Mouse (Mus musculus) neural tube, embryonic 12.5 days (tissue): ENCODE measurements around the gene Fbln5. TPM values are rescaled to one million over a fixed set of nuclear protein-coding genes. Genes with fewer than 3 reads are reported as not detected.
A peak's percentile ranks its signal among the peaks of the same experiment; 100 is the strongest.

Source experiments
- ATAC-seq: fragments of 200-750 bp; cut with Nextera tagmentation; 2 replicates; pipeline ENCODE4 v1.8.0; 2017; ENCODE audit warnings: low read depth, mild to moderate bottlenecking, moderate TSS enrichment, moderate library complexity; ENCODE audit not compliant: low FRiP score
- H3K27ac ChIP-seq: fragments of 300-500 bp; sonication (generic); 2 replicates; pipeline ENCODE4 v1.5.1; 2016
- H3K27me3 ChIP-seq: fragments of 300-500 bp; sonication (generic); replicated peaks from 2 replicates; pipeline ENCODE4 v1.6.1; 2016; ENCODE audit warnings: mild to moderate bottlenecking
- H3K36me3 ChIP-seq: fragments of 300-500 bp; sonication (generic); 2 replicates; pipeline ENCODE4 v1.6.1; 2016; ENCODE audit warnings: mild to moderate bottlenecking
- H3K4me1 ChIP-seq: fragments of 300-500 bp; sonication (generic); 2 replicates; pipeline ENCODE4 v1.6.1; 2016
- H3K4me2 ChIP-seq: fragments of 300-500 bp; sonication (generic); replicated peaks from 2 replicates; pipeline ENCODE4 v1.6.1; 2016; ENCODE audit warnings: mild to moderate bottlenecking
- H3K4me3 ChIP-seq: fragments of 300-500 bp; sonication (generic); 2 replicates; pipeline ENCODE4 v1.5.1; 2016
- H3K9ac ChIP-seq: fragments of 300-500 bp; sonication (generic); 2 replicates; pipeline ENCODE4 v1.6.1; 2016; ENCODE audit warnings: mild to moderate bottlenecking
- H3K9me3 ChIP-seq: fragments of 300-500 bp; sonication (generic); 2 replicates; pipeline ENCODE4 v1.6.1; 2016; ENCODE audit warnings: mild to moderate bottlenecking
- WGBS: fragments of 180-500 bp; shearing (Covaris S2); methylation state at CpG from one replicate; pipeline ENCODE4 v1.1.7; 2016; 5-methylcytosine and 5-hydroxymethylcytosine counted together
- polyA plus RNA-seq: library from polyadenylated mRNA; unstranded; fragments of >200 nt; fragmentation: Nextera tagmentation; extraction: Ambion mirVana; gene quantifications from 2 replicates; pipeline ENCODE4 v1.2.1, GENCODE M21; 2016

Fbln5 gene
- polyA plus RNA-seq = 5.3 and 6.0 TPM in 2 replicates

DNA sequence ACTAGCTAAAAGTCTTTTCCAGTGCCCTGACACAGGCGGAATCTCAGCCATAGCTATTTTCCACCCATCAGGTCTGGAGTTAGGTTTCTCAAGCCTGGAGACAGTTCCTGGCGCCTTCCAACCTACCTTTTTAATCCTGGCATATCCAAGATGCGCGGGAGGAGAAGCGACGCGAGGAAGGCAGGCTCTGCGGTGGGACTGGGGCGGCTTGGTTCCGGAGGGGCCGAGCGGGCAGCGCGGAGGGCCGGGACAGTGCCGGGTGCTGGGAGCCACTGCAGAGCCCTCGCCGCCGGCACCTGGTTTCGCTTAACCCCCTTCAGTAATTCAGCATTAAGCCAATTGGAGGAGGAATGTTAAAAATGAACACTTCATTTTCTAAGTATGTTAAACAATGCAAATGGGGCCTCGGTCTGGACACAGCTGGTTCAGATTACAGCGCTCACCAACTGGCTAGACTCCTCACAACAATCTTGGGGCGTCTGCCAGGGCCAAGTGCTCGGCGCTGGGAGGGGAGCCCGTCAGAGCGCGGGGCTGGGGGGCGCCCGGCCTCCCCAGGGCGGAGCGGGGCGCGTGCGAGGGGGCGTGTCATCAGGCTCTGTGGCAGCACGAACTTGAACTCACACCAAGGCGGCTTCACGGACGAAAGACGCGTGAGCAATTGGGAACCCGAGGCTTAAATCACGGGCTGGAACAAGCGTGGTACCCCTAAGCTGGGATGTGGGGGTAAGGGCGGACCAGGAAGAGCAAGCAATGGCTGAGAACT, at the start of gene Fbln5:
Fbln5 (minus strand) TSS at position 448 of the 763 bp plus-strand sequence.
- H3K27ac ChIP-seq = no peak within 1 kb of the TSS
- peak; percentile 70 for ATAC-seq

DNA sequence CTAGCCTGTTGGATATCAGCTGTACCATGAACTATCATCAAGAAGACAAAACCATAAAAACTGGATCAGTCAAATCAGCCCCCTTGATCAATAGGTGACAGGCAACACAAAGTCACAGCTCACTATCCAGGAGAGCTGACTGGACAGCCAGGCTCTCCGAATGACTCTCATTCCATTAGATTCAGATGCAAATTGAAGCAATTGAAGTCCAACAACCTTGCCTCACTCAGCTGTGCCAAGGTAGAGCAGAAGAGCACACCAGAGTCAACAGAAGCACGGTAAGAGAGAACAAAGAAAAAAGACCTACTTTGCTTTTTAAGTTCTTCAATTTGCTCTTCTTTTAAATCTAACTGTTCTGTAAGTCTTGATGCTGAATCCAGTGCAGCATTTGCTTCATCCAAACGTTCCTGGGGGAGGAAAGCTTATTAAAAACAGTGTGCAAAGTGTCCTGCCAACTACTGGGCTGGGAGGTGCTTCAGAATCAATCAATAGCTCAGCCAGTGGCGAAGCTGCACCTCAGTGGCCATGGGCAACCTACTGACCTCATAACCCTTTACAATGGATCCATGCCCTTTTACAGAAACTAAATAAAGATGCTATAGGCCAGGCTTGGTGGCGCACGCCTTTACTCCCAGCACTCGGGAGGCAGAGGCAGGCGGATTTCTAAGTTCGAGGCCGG, 43.6 kb upstream of the Fbln5 start:
- 86% methylated on average over 10 of the region's 10 CpGs for WGBS
- no peak for ATAC-seq
- no peaks in the 10 kb centered on the region for H3K9me3 ChIP-seq

More for the DNA sequence above, at the start of gene Fbln5:
- peaks cover 20% of the 10 kb centered on the region for H3K27me3 ChIP-seq
- H3K4me1 ChIP-seq = peaks cover 11% of the 10 kb centered on the region
- WGBS = under 1% methylated on average over 46 of the region's 46 CpGs
- H3K4me3 ChIP-seq = peak within 1 kb of the TSS; percentile 42
- H3K36me3 ChIP-seq = no peaks in the 10 kb centered on the region
- peak within 1 kb of the TSS; percentile 96 for H3K4me2 ChIP-seq
- H3K9ac ChIP-seq = peak within 1 kb of the TSS; percentile 40; the same call in 1 of the 2 replicates
- H3K9me3 ChIP-seq = no peaks in the 10 kb centered on the region

GRCm38 (mm10) chr12:101860256-101860655, 41.4 kb upstream of the Fbln5 start:
- Histone ChIP-seq H3K27me3 (no peaks in the 10 kb centered on the region), H3K36me3 (peaks cover 20% of the 10 kb centered on the region), H3K4me1 (no peaks in the 10 kb centered on the region), H3K9me3 (no peaks in the 10 kb centered on the region), H3K4me3 (no peak overlapping the region), H3K9ac (no peak overlapping the region), H3K4me2 (no peak overlapping the region), H3K27ac (no peak overlapping the region)
- 98% methylated on average over 1 of the region's 1 CpGs for whole genome bisulfite sequencing
- no peak for ATAC-seq

More for the DNA sequence above, 43.6 kb upstream of the Fbln5 start:
- no peak overlapping the region for H3K27ac ChIP-seq
- H3K4me2 ChIP-seq = no peak overlapping the region
- H3K9ac ChIP-seq = no peak overlapping the region
- no peaks in the 10 kb centered on the region for H3K4me1 ChIP-seq
- no peaks in the 10 kb centered on the region for H3K27me3 ChIP-seq
- H3K36me3 ChIP-seq = peaks cover 24% of the 10 kb centered on the region
- no peak overlapping the region for H3K4me3 ChIP-seq

DNA sequence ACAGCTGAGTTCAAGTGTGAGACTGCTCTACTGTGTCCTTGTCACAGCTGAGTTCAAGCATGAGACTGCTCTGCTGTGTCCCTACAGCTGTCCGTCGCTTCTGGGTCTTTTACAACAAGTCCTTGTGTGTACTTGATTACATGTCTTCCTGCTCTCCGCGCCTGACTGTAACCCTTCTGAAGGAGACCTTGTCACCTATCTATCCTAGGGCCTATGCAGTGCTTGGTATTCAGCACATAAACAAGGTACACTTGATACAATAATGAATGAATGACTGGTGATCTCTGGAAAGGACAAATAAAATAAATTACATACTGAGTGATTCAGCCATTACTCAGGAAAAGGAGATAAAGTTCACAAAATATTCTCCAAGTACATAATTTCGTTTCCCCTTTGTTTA, 39.2 kb upstream of the Fbln5 start:
- Histone ChIP-seq H3K27ac (no peak overlapping the region), H3K9me3 (no peaks in the 10 kb centered on the region), H3K4me1 (no peaks in the 10 kb centered on the region), H3K36me3 (peaks cover 22% of the 10 kb centered on the region), H3K4me2 (no peak overlapping the region), H3K27me3 (no peaks in the 10 kb centered on the region), H3K4me3 (no peak overlapping the region), H3K9ac (no peak overlapping the region)
- ATAC-seq = no peak
- WGBS = 94% methylated on average over 5 of the region's 5 CpGs

- no peak overlapping the region for H3K4me2 ChIP-seq
- no peak overlapping the region for H3K4me3 ChIP-seq
- no peak for ATAC-seq
- no peaks in the 10 kb centered on the region for H3K9me3 ChIP-seq
- peaks cover 3% of the 10 kb centered on the region; the same call in 1 of the 2 replicates for H3K36me3 ChIP-seq
- H3K27me3 ChIP-seq = no peaks in the 10 kb centered on the region
- H3K9ac ChIP-seq = no peak overlapping the region
- H3K4me1 ChIP-seq = no peaks in the 10 kb centered on the region
- H3K27ac ChIP-seq = no peak overlapping the region
- WGBS = 89% methylated on average over 11 of the region's 11 CpGs
Measured at GRCm38 (mm10) chr12:101854336-101854735, 35.5 kb upstream of the Fbln5 start.

DNA sequence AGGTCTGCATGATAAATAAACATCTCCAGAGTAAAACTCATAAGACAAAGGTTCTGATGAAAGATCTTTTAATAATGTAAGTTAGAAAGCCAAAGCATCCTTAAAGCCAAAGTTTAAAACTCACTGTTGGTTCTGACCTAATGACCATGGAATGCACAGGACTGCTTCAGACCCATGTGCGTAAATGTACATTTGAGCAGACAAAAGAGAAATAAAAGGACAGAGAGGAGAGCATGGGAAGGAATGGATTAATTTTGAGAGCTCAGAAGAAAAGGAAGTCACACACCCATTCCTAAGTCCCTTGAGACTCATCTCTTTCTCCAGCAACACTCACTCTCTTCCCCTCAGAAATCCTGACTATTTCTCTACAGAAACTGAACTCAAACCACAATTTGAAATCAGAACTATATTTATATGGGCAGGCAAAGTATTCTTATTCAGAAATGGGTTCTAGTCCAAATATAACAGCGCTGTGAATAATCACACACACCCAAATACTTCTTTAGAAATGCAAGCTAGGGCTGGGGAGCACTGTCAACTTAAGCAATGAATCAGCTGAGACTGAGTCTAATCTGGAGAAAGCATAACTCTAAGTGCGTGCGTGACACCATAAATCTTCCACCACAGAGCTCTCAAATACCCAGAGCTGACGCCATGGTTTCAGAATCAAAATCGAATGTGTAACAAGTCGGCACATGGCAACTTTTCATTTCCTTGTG, 33.1 kb upstream of the Fbln5 start:
- Histone ChIP-seq H3K27me3 (no peaks in the 10 kb centered on the region), H3K36me3 (peaks cover 3% of the 10 kb centered on the region; the same call in 1 of the 2 replicates), H3K27ac (no peak overlapping the region), H3K4me1 (no peaks in the 10 kb centered on the region), H3K4me3 (no peak overlapping the region), H3K9ac (no peak overlapping the region), H3K4me2 (no peak overlapping the region), H3K9me3 (no peaks in the 10 kb centered on the region)
- 81% methylated on average over 7 of the region's 7 CpGs for WGBS
- ATAC-seq = no peak

GRCm38 (mm10) chr12:101851314-101851713, 32.5 kb upstream of the Fbln5 start:
- 91% methylated on average over 9 of the region's 9 CpGs for WGBS
- no peak overlapping the region for H3K4me2 ChIP-seq
- peaks cover 3% of the 10 kb centered on the region; the same call in 1 of the 2 replicates for H3K36me3 ChIP-seq
- no peaks in the 10 kb centered on the region for H3K9me3 ChIP-seq
- no peak for ATAC-seq
- no peak overlapping the region for H3K9ac ChIP-seq
- H3K27ac ChIP-seq = no peak overlapping the region
- no peaks in the 10 kb centered on the region for H3K4me1 ChIP-seq
- no peak overlapping the region for H3K4me3 ChIP-seq
- no peaks in the 10 kb centered on the region for H3K27me3 ChIP-seq

- Histone ChIP-seq H3K4me2 (no peak overlapping the region), H3K9me3 (no peaks in the 10 kb centered on the region), H3K27me3 (no peaks in the 10 kb centered on the region), H3K36me3 (peaks cover 30% of the 10 kb centered on the region), H3K27ac (no peak overlapping the region), H3K4me3 (no peak overlapping the region), H3K9ac (no peak overlapping the region), H3K4me1 (no peaks in the 10 kb centered on the region)
- ATAC-seq = no peak
- 91% methylated on average over 10 of the region's 10 CpGs for WGBS
Measured at GRCm38 (mm10) chr12:101836546-101837274, 17.9 kb upstream of the Fbln5 start.

DNA sequence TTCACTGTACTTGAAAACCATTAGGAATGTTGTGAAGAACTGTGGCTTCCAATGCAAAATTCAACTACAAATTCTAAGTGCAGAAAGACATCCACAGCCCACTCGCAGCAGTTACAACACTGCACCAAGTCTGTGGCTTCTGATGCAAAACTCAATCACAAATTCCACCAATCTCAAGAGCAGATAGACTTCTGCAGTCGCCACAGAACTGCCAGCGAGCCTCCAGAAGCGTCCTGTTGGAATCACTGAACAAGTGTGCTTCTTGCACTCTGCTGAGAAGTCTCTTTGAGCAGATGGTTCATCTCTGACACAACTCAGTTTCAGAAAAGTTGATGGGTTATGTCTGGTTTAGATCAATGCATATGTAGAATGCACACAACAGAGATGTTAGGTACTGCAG, 15.9 kb upstream of the Fbln5 start:
- no peak for ATAC-seq
- Histone ChIP-seq H3K27me3 (no peaks in the 10 kb centered on the region), H3K4me1 (no peaks in the 10 kb centered on the region), H3K4me2 (no peak overlapping the region), H3K9ac (no peak overlapping the region), H3K4me3 (no peak overlapping the region), H3K9me3 (no peaks in the 10 kb centered on the region), H3K27ac (no peak overlapping the region), H3K36me3 (peaks cover 30% of the 10 kb centered on the region)
- 93% methylated on average over 4 of the region's 4 CpGs for WGBS

- 95% methylated on average over 8 of the region's 8 CpGs for WGBS
- Histone ChIP-seq H3K9me3 (no peaks in the 10 kb centered on the region), H3K36me3 (peaks cover 30% of the 10 kb centered on the region), H3K4me3 (no peak overlapping the region), H3K4me2 (no peak overlapping the region), H3K27ac (no peak overlapping the region), H3K9ac (no peak overlapping the region), H3K4me1 (no peaks in the 10 kb centered on the region), H3K27me3 (no peaks in the 10 kb centered on the region)
- ATAC-seq = no peak
Measured at GRCm38 (mm10) chr12:101833776-101834175, 14.9 kb upstream of the Fbln5 start.

DNA sequence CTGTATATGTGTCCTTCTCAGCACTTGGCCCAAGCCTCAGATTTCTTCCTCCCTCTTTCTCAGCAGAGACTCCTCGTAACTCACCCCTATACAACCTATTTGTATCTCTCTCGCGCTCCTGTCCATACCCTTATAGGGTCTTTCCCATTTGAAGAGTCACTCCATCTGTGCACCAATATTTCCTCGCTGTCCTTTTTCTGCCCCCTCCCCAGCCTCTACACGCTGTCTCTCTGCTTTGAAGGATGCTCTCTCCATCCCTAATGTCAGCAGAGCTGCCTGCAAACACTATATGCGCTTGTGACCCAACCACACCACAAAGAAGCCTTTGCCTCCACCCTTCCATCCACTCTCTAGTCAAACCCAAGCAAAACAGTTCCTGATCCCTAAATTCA, 14.3 kb upstream of the Fbln5 start:
- no peaks in the 10 kb centered on the region for H3K27me3 ChIP-seq
- H3K4me2 ChIP-seq = no peak overlapping the region
- no peak overlapping the region for H3K9ac ChIP-seq
- H3K36me3 ChIP-seq = peaks cover 24% of the 10 kb centered on the region
- ATAC-seq = no peak
- H3K4me1 ChIP-seq = no peaks in the 10 kb centered on the region
- WGBS = 96% methylated on average over 6 of the region's 6 CpGs
- H3K9me3 ChIP-seq = no peaks in the 10 kb centered on the region
- H3K4me3 ChIP-seq = no peak overlapping the region
- H3K27ac ChIP-seq = no peak overlapping the region
